Mouse (Mus musculus) heart, embryonic 15.5 days (tissue): ENCODE results near the gene Xpo5. TPM values are rescaled to one million over a fixed set of nuclear protein-coding genes. Genes with fewer than 3 reads are reported as not detected.

Experiments used
- ATAC-seq: fragments of 200-750 bp; cut with Nextera tagmentation; replicated peaks from 2 replicates; pipeline ENCODE4 v1.8.0; 2017; ENCODE audit warnings: low read depth, moderate TSS enrichment; ENCODE audit not compliant: insufficient number of reproducible peaks, insufficient read depth, low FRiP score
- H3K27ac ChIP-seq: fragments of 300-500 bp; sonication (generic); 2 replicates; pipeline ENCODE4 v1.5.1; 2015; ENCODE audit warnings: mild to moderate bottlenecking, inconsistent platforms
- H3K27me3 ChIP-seq: fragments of 300-500 bp; sonication (generic); 2 replicates; pipeline ENCODE4 v1.6.1; 2015; ENCODE audit warnings: inconsistent platforms
- H3K36me3 ChIP-seq: fragments of 300-500 bp; sonication (generic); 2 replicates; pipeline ENCODE4 v1.6.1; 2015; ENCODE audit warnings: mild to moderate bottlenecking, inconsistent platforms
- H3K4me1 ChIP-seq: fragments of 300-500 bp; sonication (generic); replicated peaks from 2 replicates; pipeline ENCODE4 v1.6.1; 2015; ENCODE audit warnings: inconsistent platforms
- H3K4me2 ChIP-seq: fragments of 300-500 bp; sonication (generic); 2 replicates; pipeline ENCODE4 v1.6.1; 2015; ENCODE audit warnings: inconsistent platforms, mild to moderate bottlenecking, moderate library complexity
- H3K4me3 ChIP-seq: fragments of 300-500 bp; sonication (generic); 2 replicates; pipeline ENCODE4 v1.5.1; 2015; ENCODE audit warnings: mild to moderate bottlenecking, inconsistent platforms
- H3K9ac ChIP-seq: fragments of 300-500 bp; sonication (generic); 2 replicates; pipeline ENCODE4 v1.6.1; 2015; ENCODE audit warnings: mild to moderate bottlenecking, inconsistent platforms
- H3K9me3 ChIP-seq: fragments of 300-500 bp; sonication (generic); replicated peaks from 2 replicates; pipeline ENCODE4 v1.6.1; 2016; ENCODE audit warnings: inconsistent platforms
- whole genome bisulfite sequencing: fragments of 180-500 bp; shearing (Covaris S2); methylation state at CpG from one replicate; pipeline ENCODE4 v1.1.7; 2015; ENCODE audit warnings: mixed read lengths; 5-methylcytosine and 5-hydroxymethylcytosine counted together
- polyA plus RNA-seq: library from polyadenylated mRNA; unstranded; fragments of >200 nt; fragmentation: Nextera tagmentation; extraction: Ambion mirVana; gene quantifications from 2 replicates; pipeline ENCODE4 v1.2.1, GENCODE M21; 2015

Gene Xpo5
- polyA plus RNA-seq, 1 experiment from 2014 or later: 15.1 TPM

GRCm38 (mm10) chr17:46242993-46243392, 40.4 kb downstream of the Xpo5 start:
- H3K4me2 ChIP-seq: no peak overlapping the region
- WGBS: 86% methylated on average over 4 of the region's 4 CpGs
- peaks cover 64% of the 10 kb centered on the region for H3K36me3 ChIP-seq
- ATAC-seq: no peak
- H3K4me1 ChIP-seq: peaks cover 22% of the 10 kb centered on the region
- H3K27me3 ChIP-seq: no peaks in the 10 kb centered on the region
- no peaks in the 10 kb centered on the region for H3K9me3 ChIP-seq
- no peak overlapping the region for H3K9ac ChIP-seq
- no peak overlapping the region for H3K27ac ChIP-seq
- H3K4me3 ChIP-seq: no peak overlapping the region

- Histone ChIP-seq H3K9ac (no peak overlapping the region), H3K36me3 (peaks cover 64% of the 10 kb centered on the region), H3K9me3 (no peaks in the 10 kb centered on the region), H3K4me3 (no peak overlapping the region), H3K4me2 (no peak overlapping the region), H3K4me1 (peaks cover 23% of the 10 kb centered on the region), H3K27ac (no peak overlapping the region), H3K27me3 (no peaks in the 10 kb centered on the region)
- WGBS: 81% methylated on average over 2 of the region's 2 CpGs
- ATAC-seq: no peak
Measured at GRCm38 (mm10) chr17:46243624-46244023, 41.0 kb downstream of the Xpo5 start.

- H3K4me1 ChIP-seq: peaks cover 24% of the 10 kb centered on the region
- no peak overlapping the region for H3K9ac ChIP-seq
- no peak overlapping the region for H3K4me2 ChIP-seq
- ATAC-seq: no peak
- no peaks in the 10 kb centered on the region for H3K27me3 ChIP-seq
- H3K36me3 ChIP-seq: peaks cover 61% of the 10 kb centered on the region
- WGBS: 76% methylated on average over 10 of the region's 10 CpGs
- H3K27ac ChIP-seq: no peak overlapping the region
- H3K4me3 ChIP-seq: no peak overlapping the region
- H3K9me3 ChIP-seq: no peaks in the 10 kb centered on the region
Measured at GRCm38 (mm10) chr17:46244579-46244978, 42.0 kb downstream of the Xpo5 start.

GRCm38 (mm10) chr17:46247512-46248188, 45.1 kb downstream of the Xpo5 start, which contains the start of the genes Polr1c and Yipf3:
Gene Polr1c (minus strand): TSS chr17:46248054.
Gene Yipf3 (plus strand): TSS chr17:46248080.
- WGBS: under 1% methylated on average over 53 of the region's 53 CpGs
- Histone ChIP-seq H3K4me3 (peak within 1 kb of the TSS; percentile 79), H3K4me2 (peak within 1 kb of the TSS; percentile 84), H3K9ac (peak within 1 kb of the TSS; percentile 90), H3K36me3 (peaks cover 63% of the 10 kb centered on the region), H3K4me1 (peaks cover 25% of the 10 kb centered on the region), H3K27me3 (no peaks in the 10 kb centered on the region), H3K9me3 (no peaks in the 10 kb centered on the region), H3K27ac (peak within 1 kb of the TSS; percentile 78)
- peak; percentile 89 for ATAC-seq

GRCm38 (mm10) chr17:46248189-46248522, 45.6 kb downstream of the Xpo5 start:
- Histone ChIP-seq H3K4me3 (peak overlapping the region; percentile 79), H3K9ac (peak overlapping the region; percentile 90), H3K36me3 (peaks cover 58% of the 10 kb centered on the region), H3K4me2 (peak overlapping the region; percentile 84), H3K9me3 (no peaks in the 10 kb centered on the region), H3K27ac (peak overlapping the region; percentile 78), H3K4me1 (peaks cover 26% of the 10 kb centered on the region), H3K27me3 (no peaks in the 10 kb centered on the region)
- under 1% methylated on average over 37 of the region's 37 CpGs for WGBS
- ATAC-seq: peak; percentile 32

- peaks cover 37% of the 10 kb centered on the region for H3K4me1 ChIP-seq
- H3K4me2 ChIP-seq: no peak overlapping the region
- H3K4me3 ChIP-seq: no peak overlapping the region
- peaks cover 28% of the 10 kb centered on the region for H3K36me3 ChIP-seq
- no peak for ATAC-seq
- no peaks in the 10 kb centered on the region for H3K9me3 ChIP-seq
- no peak overlapping the region for H3K27ac ChIP-seq
- no peak overlapping the region for H3K9ac ChIP-seq
- peaks cover 18% of the 10 kb centered on the region for H3K27me3 ChIP-seq
- 76% methylated on average over 7 of the region's 7 CpGs for WGBS
Measured at GRCm38 (mm10) chr17:46251174-46251573, 48.6 kb downstream of the Xpo5 start.

GRCm38 (mm10) chr17:46252571-46253451, 50.2 kb downstream of the Xpo5 start:
- no peak overlapping the region for H3K27ac ChIP-seq
- no peaks in the 10 kb centered on the region for H3K9me3 ChIP-seq
- H3K9ac ChIP-seq: no peak overlapping the region; the same call in 1 of the 2 replicates
- WGBS: 53% methylated on average over 14 of the region's 14 CpGs
- H3K4me2 ChIP-seq: peak overlapping the region; percentile 97
- peaks cover 18% of the 10 kb centered on the region for H3K27me3 ChIP-seq
- peaks cover 25% of the 10 kb centered on the region for H3K36me3 ChIP-seq
- peaks cover 29% of the 10 kb centered on the region for H3K4me1 ChIP-seq
- no peak for ATAC-seq
- peak overlapping the region; percentile 63 for H3K4me3 ChIP-seq

GRCm38 (mm10) chr17:46253452-46254084, 51.0 kb downstream of the Xpo5 start, which contains the start of gene Lrrc73:
Gene Lrrc73 (plus strand): TSS chr17:46253531.
- Histone ChIP-seq H3K9ac (peak within 1 kb of the TSS; percentile 47), H3K9me3 (no peaks in the 10 kb centered on the region), H3K4me3 (peak within 1 kb of the TSS; percentile 63), H3K4me1 (peaks cover 28% of the 10 kb centered on the region), H3K27ac (no peak within 1 kb of the TSS), H3K4me2 (peak within 1 kb of the TSS; percentile 97), H3K27me3 (peaks cover 18% of the 10 kb centered on the region), H3K36me3 (peaks cover 27% of the 10 kb centered on the region)
- WGBS: 2% methylated on average over 47 of the region's 48 CpGs
- ATAC-seq: peak; percentile 76

GRCm38 (mm10) chr17:46254106-46254505, 51.5 kb downstream of the Xpo5 start:
- 0% methylated on average over 53 of the region's 54 CpGs for WGBS

GRCm38 (mm10) chr17:46255147-46255546, 52.6 kb downstream of the Xpo5 start:
- no peak overlapping the region for H3K9ac ChIP-seq
- peaks cover 18% of the 10 kb centered on the region for H3K27me3 ChIP-seq
- H3K9me3 ChIP-seq: no peaks in the 10 kb centered on the region
- H3K36me3 ChIP-seq: peaks cover 38% of the 10 kb centered on the region
- peaks cover 17% of the 10 kb centered on the region for H3K4me1 ChIP-seq
- H3K4me3 ChIP-seq: 0 out of 2 replicates have a peak overlapping the region, but pooled peaks have one; percentile 63
- WGBS: 25% methylated on average over 6 of the region's 6 CpGs
- peak overlapping the region; percentile 97; the same call in 1 of the 2 replicates for H3K4me2 ChIP-seq
- H3K27ac ChIP-seq: no peak overlapping the region
- no peak for ATAC-seq

More at GRCm38 (mm10) chr17:46254106-46254505, 51.5 kb downstream of the Xpo5 start:
- Histone ChIP-seq H3K27me3 (peaks cover 18% of the 10 kb centered on the region), H3K36me3 (peaks cover 32% of the 10 kb centered on the region), H3K9ac (peak overlapping the region; percentile 47), H3K27ac (no peak overlapping the region), H3K4me3 (peak overlapping the region; percentile 63), H3K4me1 (peaks cover 23% of the 10 kb centered on the region), H3K4me2 (peak overlapping the region; percentile 97), H3K9me3 (no peaks in the 10 kb centered on the region)
- peak; percentile 13; the same call in 1 of the 2 replicates for ATAC-seq
